Mouse (Mus musculus): ENCODE results near the gene Tdpoz3. TPM values are rescaled to one million over a fixed set of nuclear protein-coding genes. Genes with fewer than 3 reads are reported as not detected.
"Not testable (repeated sequence)": the region's sequence is repeated elsewhere in the genome, so short reads cannot be mapped to it uniquely, and the experiment has no call there.

The Tdpoz3 gene
- polyA plus RNA-seq (2012; rRNA removed): not detected in 2 replicates

DNA sequence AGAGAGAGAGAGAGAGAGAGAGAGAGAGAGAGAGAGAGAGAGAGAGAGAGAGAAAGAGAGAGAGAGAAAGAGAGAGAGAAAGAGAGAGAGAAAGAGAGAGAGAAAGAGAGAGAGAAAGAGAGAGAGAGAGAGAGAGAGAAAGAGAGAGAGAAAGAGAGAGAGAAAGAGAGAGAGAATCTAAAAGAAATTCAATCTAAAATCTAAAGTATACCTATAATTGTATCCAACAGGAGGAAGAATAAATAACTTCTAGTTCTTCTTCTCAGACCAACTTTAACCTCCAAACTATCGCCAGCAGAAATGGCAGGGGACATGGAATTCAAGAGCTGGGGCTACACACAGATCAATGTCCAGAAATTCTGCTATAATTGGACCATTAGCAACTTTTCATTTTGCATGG lies at the start of gene Tdpoz3:
Gene Tdpoz3 (plus strand): TSS at position 301 of the 400 bp plus-strand sequence.
- not testable (repeated sequence) for DNase-seq (ENCODE audit: extremely low spot score in 1 of 2, low spot score in 1 of 2)

DNA sequence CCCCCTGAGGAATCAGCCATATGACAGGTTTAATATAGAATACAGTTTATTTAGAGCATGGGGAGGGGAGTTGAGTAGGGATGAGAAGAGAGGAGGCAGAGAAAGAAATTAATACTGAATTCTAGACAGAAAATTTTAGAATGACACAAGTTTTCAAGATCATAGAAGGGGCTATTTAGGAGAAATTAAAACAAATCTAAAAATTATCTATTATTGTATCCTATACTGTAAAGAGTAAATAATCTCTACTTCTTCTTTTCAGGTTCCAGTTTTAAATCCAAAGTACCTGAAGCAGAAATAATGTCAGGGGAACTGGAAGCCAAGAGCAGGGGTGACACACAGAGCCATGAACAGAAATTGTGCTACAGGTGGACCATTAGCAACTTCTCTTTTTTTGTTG lies 29.7 kb upstream of the Tdpoz3 start, which contains the start of gene Tdpoz4:
Gene Tdpoz4 (plus strand): TSS at position 301 of the 400 bp plus-strand sequence.
- not testable (repeated sequence) for DNase-seq (ENCODE audit: extremely low spot score in 1 of 2, low spot score in 1 of 2)

DNA sequence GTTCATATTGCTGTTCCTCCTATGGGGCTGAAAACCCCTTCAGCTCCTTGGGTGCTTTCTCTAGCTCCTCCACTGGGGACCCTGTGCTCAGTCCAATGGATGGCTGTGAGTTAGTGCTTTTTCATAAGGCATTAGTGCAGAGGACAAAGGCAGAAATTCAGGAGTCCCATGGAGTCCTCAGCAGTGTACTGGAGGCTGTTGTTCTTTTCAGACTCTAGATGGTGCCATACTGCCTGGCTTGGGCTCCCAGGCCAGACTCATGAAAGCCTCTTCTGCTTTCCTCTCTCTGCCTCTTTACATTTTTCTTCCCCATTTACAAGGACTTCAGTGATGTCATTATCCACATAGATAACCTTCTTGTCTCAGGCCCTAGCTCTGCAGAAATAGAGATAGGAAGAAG lies 12.5 kb upstream of the Tdpoz3 start:
- DNase-seq (ENCODE audit: extremely low spot score in 1 of 2, low spot score in 1 of 2): peak in 1 of 2 experiments; percentile 8

DNA sequence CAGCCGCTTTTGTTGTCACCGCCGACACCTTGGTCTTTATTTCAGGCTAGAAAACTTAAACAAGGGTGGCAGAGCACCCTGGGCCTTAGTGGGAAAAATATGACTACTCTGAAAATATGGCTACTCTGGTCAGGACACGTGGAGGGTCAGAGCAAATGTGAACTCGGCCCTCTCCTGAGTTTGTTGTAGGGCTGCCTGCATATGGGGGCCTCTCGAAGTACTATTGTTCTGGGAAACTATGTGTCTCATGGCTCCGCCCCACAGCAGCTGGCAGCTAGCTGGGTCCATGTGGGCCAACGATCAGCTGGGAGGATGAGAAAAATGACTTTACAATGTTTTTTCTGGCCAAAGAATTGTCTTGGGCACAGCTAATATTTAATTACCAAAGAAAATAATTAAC lies 33.1 kb downstream of the Tdpoz3 start:
- DNase-seq (ENCODE audit: extremely low spot score in 1 of 2, low spot score in 1 of 2): not testable (repeated sequence)

DNA sequence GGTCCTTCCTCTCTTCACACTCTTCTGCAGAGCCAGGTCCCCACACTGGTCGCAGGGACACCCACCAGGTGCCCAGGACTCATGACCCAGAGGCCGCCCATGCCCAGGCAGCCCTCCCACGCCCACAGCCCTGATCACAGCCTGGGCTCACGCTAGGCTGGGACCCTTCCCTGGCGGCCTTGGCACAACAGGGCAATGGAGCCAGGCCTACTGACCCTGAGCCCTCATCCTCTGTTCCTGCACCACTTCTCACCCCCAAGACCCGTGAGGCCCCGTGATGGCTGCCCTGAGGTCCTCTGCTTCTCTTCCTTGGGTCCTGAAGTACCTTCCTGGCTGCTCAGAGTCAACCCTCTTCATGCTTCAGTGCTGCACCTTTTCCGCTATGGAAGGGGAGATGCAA lies 44.8 kb downstream of the Tdpoz3 start:
- DNase-seq (ENCODE audit: extremely low spot score in 1 of 2, low spot score in 1 of 2): not testable (repeated sequence)

Other genes with a start within 250 kb of the Tdpoz3 start
- not detected in 2 replicates for gene Tdpoz2, start 173.3 kb upstream of the Tdpoz3 start, polyA plus RNA-seq (2012; rRNA removed)
- not detected in 2 replicates for gene Tdpoz1, start 149.7 kb upstream of the Tdpoz3 start, polyA plus RNA-seq (2012; rRNA removed)
- gene Gm37596, start 132.9 kb upstream of the Tdpoz3 start, polyA plus RNA-seq (2012; rRNA removed): not detected in 2 replicates
- gene Gm5773, start 53.0 kb upstream of the Tdpoz3 start, polyA plus RNA-seq (2012; rRNA removed): not detected in 2 replicates
- gene Tdpoz4, start 29.6 kb upstream of the Tdpoz3 start, polyA plus RNA-seq (2012; rRNA removed): not detected in 2 replicates
- gene Gm9117, start 117.5 kb downstream of the Tdpoz3 start, polyA plus RNA-seq (2012; rRNA removed): not detected in 2 replicates
- not detected in 2 replicates for gene Tdpoz5, start 135.3 kb downstream of the Tdpoz3 start, polyA plus RNA-seq (2012; rRNA removed)
- not detected in 2 replicates for gene Gm9125, start 228.9 kb downstream of the Tdpoz3 start, polyA plus RNA-seq (2012; rRNA removed)
- not detected in 2 replicates for gene Gm10697, start 246.6 kb downstream of the Tdpoz3 start, polyA plus RNA-seq (2012; rRNA removed)